ENCODE assay signal across 9 mouse cellular contexts in genomic region chr1:175668666-175669405, GRCm38 (mm10). TPM values are rescaled to one million over a fixed set of nuclear protein-coding genes. Genes with fewer than 3 reads are reported as not detected.
DNase-seq lines count a peak whose midpoint lies in the region; ATAC-seq and TF ChIP-seq lines count a peak whose summit lies in the region.
"Had no signal": no experiment of that assay in that cellular context is flagged by ENCODE, and none has a peak within 500 bp of the region (broad histone marks: within the 10 kb centered on the region; RNA-seq: fewer than 3 reads in every experiment).

No protein-coding gene starts in this region.

- no peaks in the 10 kb centered on the region for H3K9me3 ChIP-seq in hindbrain, embryonic 16.5 days (ENCODE audit: control insufficient read depth, low read length)
- H3K9me3 ChIP-seq in lung, embryonic 16.5 days (ENCODE audit: control insufficient read depth, low read length): no peaks in the 10 kb centered on the region

- no peaks in the 10 kb centered on the region for H3K4me1 ChIP-seq in hindbrain, embryonic 16.5 days (ENCODE audit: control insufficient read depth, insufficient read depth, low read depth, low read length)
- H3K4me1 ChIP-seq in lung, embryonic 16.5 days (replicated peaks; ENCODE audit: control insufficient read depth, insufficient read depth, low read length): no peaks in the 10 kb centered on the region

- 78% methylated on average over 5 of the region's 5 CpGs for WGBS in hindbrain, embryonic 16.5 days
- WGBS in lung, embryonic 16.5 days: 70% methylated on average over 5 of the region's 5 CpGs

- no peak overlapping the region for H3K9ac ChIP-seq in hindbrain, embryonic 16.5 days (ENCODE audit: low read depth, low read length)
- no peak overlapping the region for H3K9ac ChIP-seq in lung, embryonic 16.5 days (ENCODE audit: low read length)

- H3K4me2 ChIP-seq in hindbrain, embryonic 16.5 days (ENCODE audit: low read length): no peak overlapping the region
- no peak overlapping the region for H3K4me2 ChIP-seq in lung, embryonic 16.5 days (ENCODE audit: low read depth, low read length)

- H3K36me3 ChIP-seq in hindbrain, embryonic 16.5 days (ENCODE audit: control insufficient read depth, insufficient read depth, low read length): no peaks in the 10 kb centered on the region
- no peaks in the 10 kb centered on the region for H3K36me3 ChIP-seq in lung, embryonic 16.5 days (ENCODE audit: control insufficient read depth, insufficient read depth, low read length)
- H3K36me3 ChIP-seq in splenic B cell, adult 2 months (ENCODE audit: control insufficient read depth, insufficient read depth, low read length, poor library complexity, severe bottlenecking): no peaks in the 10 kb centered on the region

- no peak for DNase-seq in gastrocnemius, adult 2 months
- no peak for DNase-seq in gastrocnemius, postnatal 36 days
- peak; percentile 81 for DNase-seq in A20 (ENCODE audit: low read depth, low spot score)
- peak; percentile 26 to 27 for DNase-seq in cerebellum, postnatal 10 days
- DNase-seq in splenic B cell, adult 2 months (ENCODE audit: low read depth, low spot score): peak; percentile 83
- no peak for DNase-seq in gastrocnemius, postnatal 14 days

- ATAC-seq in hindbrain, embryonic 16.5 days: peak; percentile 68; the same call in 1 of the 2 replicates
- peak; percentile 41; the same call in 1 of the 2 replicates for ATAC-seq in lung, embryonic 16.5 days (ENCODE audit: low read depth)

- TF ChIP-seq CTCF in gastrocnemius, adult 2 months (IDR thresholded peaks at IDR 0.05): peak; percentile 49

- intact Hi-C loops in gastrocnemius, adult 2 months (cut with DNase I): no loop called here
- intact Hi-C loops in gastrocnemius, postnatal 36 days (cut with DNase I): no loop called here
- intact Hi-C loops in gastrocnemius, postnatal 14 days (cut with DNase I; ENCODE audit: low total_unique reads): no loop called here

- H3K27ac ChIP-seq in gastrocnemius, adult 2 months: no peak overlapping the region
- H3K27ac ChIP-seq in hindbrain, embryonic 16.5 days (ENCODE audit: low read depth, low read length): no peak overlapping the region
- H3K27ac ChIP-seq in lung, embryonic 16.5 days (ENCODE audit: low read length): no peak overlapping the region

- H3K4me3 ChIP-seq in gastrocnemius, adult 2 months: no peak overlapping the region
- H3K4me3 ChIP-seq in hindbrain, embryonic 16.5 days (ENCODE audit: low read length): no peak overlapping the region
- no peak overlapping the region for H3K4me3 ChIP-seq in lung, embryonic 16.5 days (ENCODE audit: low read length)

- H3K27me3 ChIP-seq in hindbrain, embryonic 16.5 days (replicated peaks; ENCODE audit: control insufficient read depth, insufficient read depth, low read length): no peaks in the 10 kb centered on the region
- no peaks in the 10 kb centered on the region for H3K27me3 ChIP-seq in lung, embryonic 16.5 days (ENCODE audit: control insufficient read depth, insufficient read depth, low read depth, low read length)
- no peaks in the 10 kb centered on the region for H3K27me3 ChIP-seq in splenic B cell, adult 2 months (ENCODE audit: control insufficient read depth, insufficient read depth, low read length, poor library complexity, severe bottlenecking)

RNA-seq across cellular contexts. Expression of gene Opn3, which starts 23.7 kb away (rescaled TPM):
- total RNA-seq in gastrocnemius, adult 2 months (2021): 1 to 10 TPM; 2.5 to 3.8 TPM
- 1 to 10 TPM; 3.3 to 5.0 TPM for total RNA-seq in gastrocnemius, postnatal 36 days (2021)
- 9.3 and 10.1 TPM in 2 replicates for polyA plus RNA-seq in hindbrain, embryonic 16.5 days (2015; fragmentation: Nextera tagmentation; extraction: Ambion mirVana)
- 4.5 and 5.4 TPM in 2 replicates for polyA plus RNA-seq in lung, embryonic 16.5 days (2015; fragmentation: Nextera tagmentation; extraction: Ambion mirVana)
- 1 to 10 TPM; 6.8 to 8.5 TPM for total RNA-seq in gastrocnemius, postnatal 14 days (2021)

RNA-seq across cellular contexts. Expression of gene Chml, which starts 23.9 kb away (rescaled TPM):
- total RNA-seq in gastrocnemius, adult 2 months (2021): 1 to 10 TPM; 3.0 to 3.4 TPM
- 1 to 10 TPM; 2.2 to 2.5 TPM for total RNA-seq in gastrocnemius, postnatal 36 days (2021)
- 2.7 and 3.3 TPM in 2 replicates for polyA plus RNA-seq in hindbrain, embryonic 16.5 days (2015; fragmentation: Nextera tagmentation; extraction: Ambion mirVana)
- 2.6 TPM in 2 replicates for polyA plus RNA-seq in lung, embryonic 16.5 days (2015; fragmentation: Nextera tagmentation; extraction: Ambion mirVana)
- total RNA-seq in gastrocnemius, postnatal 14 days (2021): 1 to 10 TPM; 3.0 to 4.5 TPM

RNA-seq across cellular contexts. Expression of gene Wdr64, which starts 29.6 kb away (rescaled TPM):
- total RNA-seq in gastrocnemius, adult 2 months (2021): not detected
- not detected for total RNA-seq in gastrocnemius, postnatal 36 days (2021)
- not detected in 2 replicates for polyA plus RNA-seq in hindbrain, embryonic 16.5 days (2015; fragmentation: Nextera tagmentation; extraction: Ambion mirVana)
- not detected in 2 replicates for polyA plus RNA-seq in lung, embryonic 16.5 days (2015; fragmentation: Nextera tagmentation; extraction: Ambion mirVana)
- total RNA-seq in gastrocnemius, postnatal 14 days (2021): not detected
- polyA plus RNA-seq: heart, embryonic 16.5 days had no signal

RNA-seq across cellular contexts. Expression of gene Fh1, which starts 43.4 kb away (rescaled TPM):
- total RNA-seq in gastrocnemius, adult 2 months (2021): 100 to 1,000 TPM; 231 to 325 TPM
- 100 to 1,000 TPM; 279 to 282 TPM for total RNA-seq in gastrocnemius, postnatal 36 days (2021)
- polyA plus RNA-seq in hindbrain, embryonic 16.5 days (2015; fragmentation: Nextera tagmentation; extraction: Ambion mirVana): 112 and 113 TPM in 2 replicates
- 101 and 103 TPM in 2 replicates for polyA plus RNA-seq in lung, embryonic 16.5 days (2015; fragmentation: Nextera tagmentation; extraction: Ambion mirVana)
- 100 to 1,000 TPM; 248 to 299 TPM for total RNA-seq in gastrocnemius, postnatal 14 days (2021)

RNA-seq across cellular contexts. Expression of gene Kmo, which starts 48.7 kb away (rescaled TPM):
- under 1 TPM in 1 of 2 experiments, not detected in 1; 0.15 TPM for total RNA-seq in gastrocnemius, adult 2 months (2021)
- under 1 TPM; 0.25 to 0.28 TPM for total RNA-seq in gastrocnemius, postnatal 36 days (2021)
- polyA plus RNA-seq in hindbrain, embryonic 16.5 days (2015; fragmentation: Nextera tagmentation; extraction: Ambion mirVana): 0.06 and 0.21 TPM in 2 replicates
- 0.31 and 0.45 TPM in 2 replicates for polyA plus RNA-seq in lung, embryonic 16.5 days (2015; fragmentation: Nextera tagmentation; extraction: Ambion mirVana)
- total RNA-seq in gastrocnemius, postnatal 14 days (2021): under 1 TPM; 0.08 to 0.11 TPM

Comparison
In these comparisons a context has a peak if more than half of its experiments do, and no peak if none do; other contexts are left out.
1. DNase-seq: peak in A20 (single experiment), cerebellum, postnatal 10 days (2 of 2) and splenic B cell, adult 2 months (single experiment); none in gastrocnemius, adult 2 months (single experiment), gastrocnemius, postnatal 36 days (0 of 2) and gastrocnemius, postnatal 14 days (single experiment).